Mouse (Mus musculus): ENCODE results near the gene Ap1g2.

DNA sequence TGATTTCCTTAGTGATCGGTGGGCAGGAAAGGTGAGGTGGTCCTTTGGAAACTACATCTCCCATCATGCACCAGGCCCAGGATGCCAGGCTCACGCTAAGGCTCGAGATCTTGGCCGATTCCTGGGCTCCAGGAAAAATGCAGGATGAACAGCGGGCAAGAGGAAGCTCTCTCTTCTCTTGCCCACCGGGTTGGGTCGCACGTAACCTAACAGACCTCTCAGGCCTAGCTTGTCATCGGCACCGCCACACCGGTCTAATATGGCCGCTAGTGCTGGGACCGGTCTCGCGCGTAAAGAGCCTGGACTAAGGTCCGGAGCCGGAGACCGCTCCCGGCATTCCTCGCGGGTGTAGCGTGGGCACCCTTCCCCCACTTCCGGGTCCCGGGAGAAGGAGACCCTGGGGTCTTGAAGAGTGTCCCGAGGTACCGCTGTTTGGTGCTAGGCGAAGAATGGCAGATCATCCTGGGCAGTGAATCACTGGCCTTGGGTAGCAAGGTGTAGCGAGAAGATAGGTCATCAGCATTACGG is 11.6 kb downstream of the Ap1g2 start, which contains the start of gene Thtpa:
- TF ChIP-seq POLR2A (IDR thresholded peaks at IDR 0.05; ENCODE audit: borderline replicate concordance, control insufficient read depth, low read depth, low read length) (no peak; the same call in 1 of the 2 replicates), CTCF (IDR thresholded peaks at IDR 0.05; ENCODE audit: control insufficient read depth, insufficient read depth, low read length) (no peak)

Measured in bone marrow, adult 2 months (tissue).